Mouse (Mus musculus): Measurements from ENCODE around the gene Rarb.

Gene Rarb

DNA sequence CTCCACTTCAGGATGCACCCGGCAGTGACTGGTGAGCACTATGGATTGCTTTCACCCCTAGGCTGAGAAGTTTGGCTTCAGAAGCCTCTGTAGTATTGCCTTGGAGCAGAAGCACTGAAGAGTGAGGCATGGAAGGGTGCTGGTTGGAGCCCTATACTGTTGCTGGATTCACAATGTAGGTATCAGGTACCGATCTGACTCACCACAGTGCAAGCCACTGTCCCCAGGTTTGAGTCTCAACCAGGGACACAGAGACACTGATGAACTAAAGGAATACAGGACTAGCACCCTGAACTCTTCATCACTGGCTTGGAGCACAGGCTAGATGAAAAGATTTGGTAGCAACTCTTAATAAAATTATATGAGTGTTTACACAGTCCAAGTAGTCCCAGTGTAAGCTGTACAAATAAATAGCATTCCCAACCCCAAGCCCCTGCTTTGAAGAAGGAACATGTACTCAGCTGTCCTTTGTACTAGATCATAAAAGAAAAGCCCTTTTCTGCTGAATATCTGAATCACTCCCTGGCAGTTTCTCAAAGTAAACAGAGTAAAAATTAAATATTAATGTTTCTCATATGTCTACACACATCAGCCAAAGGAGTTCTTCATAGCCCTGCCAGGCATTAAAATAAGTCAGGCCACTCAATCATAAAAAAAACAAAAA, 90.6 kb downstream of the Rarb start:
- Histone ChIP-seq H3K27me3 (ENCODE audit: insufficient read depth, low read length) (no peaks in the 10 kb centered on the region), H3K4me3 (replicated peaks; ENCODE audit: low read length) (no peak overlapping the region), H3K36me3 (ENCODE audit: insufficient read depth, low read length) (no peaks in the 10 kb centered on the region), H3K4me1 (replicated peaks; ENCODE audit: low read depth, low read length) (no peaks in the 10 kb centered on the region), H3K9me3 (ENCODE audit: low read length) (peaks cover 3% of the 10 kb centered on the region; the same call in 1 of the 2 replicates)
- TF ChIP-seq POU5F1 (IDR thresholded peaks at IDR 0.05; ENCODE audit: borderline replicate concordance, low read length), result no peak
- TF ChIP-seq NANOG (IDR thresholded peaks at IDR 0.05; ENCODE audit: borderline replicate concordance, low read length), result no peak
- no peak for TF ChIP-seq CTCF (conservative IDR thresholded peaks at IDR 0.05; ENCODE audit: low read length)

- TF ChIP-seq NANOG (IDR thresholded peaks at IDR 0.05; ENCODE audit: borderline replicate concordance, low read length) (no peak), CTCF (conservative IDR thresholded peaks at IDR 0.05; ENCODE audit: low read length) (no peak), POU5F1 (IDR thresholded peaks at IDR 0.05; ENCODE audit: borderline replicate concordance, low read length) (no peak)
- H3K27me3 ChIP-seq (ENCODE audit: insufficient read depth, low read length), result no peaks in the 10 kb centered on the region
- no peaks in the 10 kb centered on the region for H3K4me1 ChIP-seq (replicated peaks; ENCODE audit: low read depth, low read length)
- H3K36me3 ChIP-seq (ENCODE audit: insufficient read depth, low read length), result no peaks in the 10 kb centered on the region
- H3K9me3 ChIP-seq (ENCODE audit: low read length), result peaks cover 6% of the 10 kb centered on the region; the same call in 1 of the 2 replicates
- no peak overlapping the region for H3K4me3 ChIP-seq (replicated peaks; ENCODE audit: low read length)
Observed at GRCm38 (mm10) chr14:16723991-16724390, 95.0 kb downstream of the Rarb start.

GRCm38 (mm10) chr14:16717821-16718220, 101.1 kb downstream of the Rarb start:
- no peaks in the 10 kb centered on the region for H3K36me3 ChIP-seq (ENCODE audit: insufficient read depth, low read length)
- H3K4me1 ChIP-seq (replicated peaks; ENCODE audit: low read depth, low read length), result no peaks in the 10 kb centered on the region
- no peak overlapping the region for H3K4me3 ChIP-seq (replicated peaks; ENCODE audit: low read length)
- H3K27me3 ChIP-seq (ENCODE audit: insufficient read depth, low read length), result no peaks in the 10 kb centered on the region
- H3K9me3 ChIP-seq (ENCODE audit: low read length), result peaks cover 4% of the 10 kb centered on the region; the same call in 1 of the 2 replicates
- TF ChIP-seq NANOG (IDR thresholded peaks at IDR 0.05; ENCODE audit: borderline replicate concordance, low read length) (no peak), POU5F1 (IDR thresholded peaks at IDR 0.05; ENCODE audit: borderline replicate concordance, low read length) (no peak), CTCF (conservative IDR thresholded peaks at IDR 0.05; ENCODE audit: low read length) (no peak)

- Histone ChIP-seq H3K4me3 (replicated peaks; ENCODE audit: low read length) (no peak overlapping the region), H3K36me3 (ENCODE audit: insufficient read depth, low read length) (no peaks in the 10 kb centered on the region), H3K4me1 (replicated peaks; ENCODE audit: low read depth, low read length) (no peaks in the 10 kb centered on the region), H3K27me3 (ENCODE audit: insufficient read depth, low read length) (no peaks in the 10 kb centered on the region), H3K9me3 (ENCODE audit: low read length) (no peaks in the 10 kb centered on the region)
- TF ChIP-seq CTCF (conservative IDR thresholded peaks at IDR 0.05; ENCODE audit: low read length) (no peak), POU5F1 (IDR thresholded peaks at IDR 0.05; ENCODE audit: borderline replicate concordance, low read length) (no peak), NANOG (IDR thresholded peaks at IDR 0.05; ENCODE audit: borderline replicate concordance, low read length) (no peak)
Observed at GRCm38 (mm10) chr14:16714344-16714955, 104.5 kb downstream of the Rarb start.

DNA sequence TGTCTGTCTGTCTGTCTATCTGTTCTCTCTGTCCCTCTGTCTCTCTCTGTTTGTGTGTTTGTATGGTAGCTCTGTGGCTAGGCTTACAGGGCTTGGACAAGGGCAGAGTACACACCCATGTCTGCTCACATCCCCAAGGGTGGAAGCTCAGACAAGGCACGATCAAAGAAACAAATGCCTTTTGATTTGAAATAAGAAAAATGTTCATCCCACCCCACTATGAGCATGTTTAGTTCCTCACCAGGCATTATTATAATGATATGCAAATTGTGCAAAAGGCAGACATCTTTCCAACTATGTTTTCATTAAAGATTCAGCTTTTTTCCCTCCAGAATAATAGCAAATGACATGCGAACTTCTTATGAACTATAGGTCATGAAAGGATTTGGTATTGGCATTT, 105.2 kb downstream of the Rarb start:
- no peaks in the 10 kb centered on the region for H3K4me1 ChIP-seq (replicated peaks; ENCODE audit: low read depth, low read length)
- no peaks in the 10 kb centered on the region for H3K27me3 ChIP-seq (ENCODE audit: insufficient read depth, low read length)
- H3K4me3 ChIP-seq (replicated peaks; ENCODE audit: low read length), result no peak overlapping the region
- H3K9me3 ChIP-seq (ENCODE audit: low read length), result no peaks in the 10 kb centered on the region
- TF ChIP-seq CTCF (conservative IDR thresholded peaks at IDR 0.05; ENCODE audit: low read length) (no peak), POU5F1 (IDR thresholded peaks at IDR 0.05; ENCODE audit: borderline replicate concordance, low read length) (no peak), NANOG (IDR thresholded peaks at IDR 0.05; ENCODE audit: borderline replicate concordance, low read length) (no peak)
- no peaks in the 10 kb centered on the region for H3K36me3 ChIP-seq (ENCODE audit: insufficient read depth, low read length)

DNA sequence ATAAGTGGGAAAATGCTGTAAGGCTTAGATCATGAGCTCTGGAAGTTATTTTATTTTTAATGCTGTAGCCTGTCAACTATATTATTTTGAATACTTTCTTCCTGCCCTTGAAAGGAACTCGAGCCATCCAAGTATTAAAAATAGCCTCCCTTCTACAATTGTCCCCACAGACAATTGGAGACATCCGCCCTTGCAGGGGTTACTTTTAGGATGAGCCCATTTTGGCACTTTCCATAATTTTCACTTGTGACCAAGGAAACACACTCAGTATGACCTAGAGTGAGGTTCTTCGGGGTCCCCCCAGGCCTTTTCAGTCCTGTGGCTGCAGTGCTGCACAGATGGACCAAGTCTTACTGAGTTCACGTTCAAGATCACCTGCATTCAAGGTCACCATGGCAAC, 119.7 kb downstream of the Rarb start:
- Histone ChIP-seq H3K4me3 (replicated peaks; ENCODE audit: low read length) (no peak overlapping the region), H3K4me1 (replicated peaks; ENCODE audit: low read depth, low read length) (peaks cover 2% of the 10 kb centered on the region; the same call in 1 of the 2 replicates), H3K36me3 (ENCODE audit: insufficient read depth, low read length) (no peaks in the 10 kb centered on the region), H3K27me3 (ENCODE audit: insufficient read depth, low read length) (no peaks in the 10 kb centered on the region), H3K9me3 (ENCODE audit: low read length) (peaks cover under 1% of the 10 kb centered on the region; the same call in 1 of the 2 replicates)
- no peak for TF ChIP-seq POU5F1 (IDR thresholded peaks at IDR 0.05; ENCODE audit: borderline replicate concordance, low read length)
- no peak for TF ChIP-seq NANOG (IDR thresholded peaks at IDR 0.05; ENCODE audit: borderline replicate concordance, low read length)
- no peak for TF ChIP-seq CTCF (conservative IDR thresholded peaks at IDR 0.05; ENCODE audit: low read length)

- Histone ChIP-seq H3K36me3 (ENCODE audit: insufficient read depth, low read length) (no peaks in the 10 kb centered on the region), H3K9me3 (ENCODE audit: low read length) (peaks cover 11% of the 10 kb centered on the region), H3K4me1 (replicated peaks; ENCODE audit: low read depth, low read length) (peaks cover 2% of the 10 kb centered on the region; the same call in 1 of the 2 replicates), H3K27me3 (ENCODE audit: insufficient read depth, low read length) (no peaks in the 10 kb centered on the region), H3K4me3 (replicated peaks; ENCODE audit: low read length) (no peak overlapping the region)
- TF ChIP-seq NANOG (IDR thresholded peaks at IDR 0.05; ENCODE audit: borderline replicate concordance, low read length) (no peak), POU5F1 (IDR thresholded peaks at IDR 0.05; ENCODE audit: borderline replicate concordance, low read length) (no peak), CTCF (conservative IDR thresholded peaks at IDR 0.05; ENCODE audit: low read length) (no peak)
Observed at GRCm38 (mm10) chr14:16695453-16696120, 123.4 kb downstream of the Rarb start.

DNA sequence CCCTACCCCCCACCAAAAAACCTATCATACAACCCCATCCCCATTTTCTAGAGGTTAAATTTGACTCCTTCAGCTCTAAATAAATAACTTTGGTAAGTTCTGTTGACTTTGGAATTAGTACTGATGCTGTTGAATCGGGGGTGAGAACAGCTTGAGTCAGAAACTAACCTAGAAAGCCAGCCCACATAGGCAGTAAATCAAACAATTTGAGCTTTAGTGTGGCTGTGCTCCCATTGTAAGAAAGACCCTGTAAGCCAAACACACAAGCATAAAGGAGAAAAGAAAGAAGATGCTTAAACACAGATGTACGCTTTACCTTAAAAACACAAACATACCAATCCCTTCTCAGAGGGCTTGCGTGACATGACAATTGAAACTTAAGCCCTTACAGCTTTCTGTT, 140.6 kb downstream of the Rarb start:
- Histone ChIP-seq H3K9me3 (ENCODE audit: low read length) (no peaks in the 10 kb centered on the region), H3K27me3 (ENCODE audit: insufficient read depth, low read length) (no peaks in the 10 kb centered on the region), H3K36me3 (ENCODE audit: insufficient read depth, low read length) (no peaks in the 10 kb centered on the region), H3K4me1 (replicated peaks; ENCODE audit: low read depth, low read length) (no peaks in the 10 kb centered on the region), H3K4me3 (replicated peaks; ENCODE audit: low read length) (no peak overlapping the region)
- no peak for TF ChIP-seq POU5F1 (IDR thresholded peaks at IDR 0.05; ENCODE audit: borderline replicate concordance, low read length)
- no peak for TF ChIP-seq NANOG (IDR thresholded peaks at IDR 0.05; ENCODE audit: borderline replicate concordance, low read length)
- no peak for TF ChIP-seq CTCF (conservative IDR thresholded peaks at IDR 0.05; ENCODE audit: low read length)
